Mouse (Mus musculus): ENCODE measurements at regions not wholly inside any gene's neighbourhood (a gene's known extent, or its start where the extent isn't known, plus 50 kb on each side); places are given as distances from the start of the nearest gene placed in this dataset.
A peak's percentile ranks its signal among the peaks of the same experiment; 100 is the strongest.

DNA sequence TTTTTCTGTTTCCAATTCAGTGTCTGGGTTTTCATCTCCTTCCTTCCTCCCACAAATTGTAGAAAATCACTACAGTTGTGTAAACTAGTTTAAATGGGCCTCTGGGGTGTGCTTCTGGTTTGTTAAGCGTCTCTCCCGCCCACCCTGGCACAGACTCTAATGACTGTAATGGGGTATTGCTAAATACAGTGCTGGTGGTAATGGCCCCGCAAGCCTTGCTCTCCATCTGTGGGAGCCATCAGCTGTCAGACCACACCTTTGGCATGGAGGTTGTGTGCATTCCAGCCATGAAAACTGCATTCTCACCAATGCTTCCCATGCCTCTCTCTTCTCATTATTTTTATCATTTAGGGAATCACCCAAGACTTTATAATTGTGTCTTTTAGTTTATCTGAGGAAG lies 91.0 kb upstream of the Ppm1h start:
- no peaks in the 10 kb centered on the region for H3K4me1 ChIP-seq (ENCODE audit: insufficient read depth, low read length)
- H3K36me3 ChIP-seq (ENCODE audit: insufficient read depth, low read length) = no peaks in the 10 kb centered on the region
- no peak for ATAC-seq (ENCODE audit: low FRiP score, low TSS enrichment)
- H3K27me3 ChIP-seq (ENCODE audit: insufficient read depth, low read length) = no peaks in the 10 kb centered on the region
- no peak overlapping the region for H3K9ac ChIP-seq (replicated peaks; ENCODE audit: low read length)
- no peak overlapping the region for H3K27ac ChIP-seq (ENCODE audit: low read length)
- H3K4me3 ChIP-seq (ENCODE audit: low read length) = no peak overlapping the region
- no peaks in the 10 kb centered on the region for H3K9me3 ChIP-seq (ENCODE audit: low read length)
- no peak overlapping the region for H3K4me2 ChIP-seq (replicated peaks; ENCODE audit: low read depth, low read length)
- WGBS = 80% methylated on average over 3 of the region's 3 CpGs

- Histone ChIP-seq H3K4me1 (ENCODE audit: insufficient read depth, low read length) (no peaks in the 10 kb centered on the region), H3K9ac (replicated peaks; ENCODE audit: low read length) (no peak overlapping the region), H3K27ac (ENCODE audit: low read length) (no peak overlapping the region), H3K9me3 (ENCODE audit: low read length) (no peaks in the 10 kb centered on the region), H3K36me3 (ENCODE audit: insufficient read depth, low read length) (no peaks in the 10 kb centered on the region), H3K4me3 (ENCODE audit: low read length) (no peak overlapping the region), H3K4me2 (replicated peaks; ENCODE audit: low read depth, low read length) (no peak overlapping the region), H3K27me3 (ENCODE audit: insufficient read depth, low read length) (no peaks in the 10 kb centered on the region)
- 81% methylated on average over 2 of the region's 2 CpGs for WGBS
- ATAC-seq (ENCODE audit: low FRiP score, low TSS enrichment) = no peak
These were observed 79.1 kb upstream of the Ppm1h start for GRCm38 (mm10) chr10:122599511-122599910.

- Histone ChIP-seq H3K27me3 (ENCODE audit: insufficient read depth, low read length) (no peaks in the 10 kb centered on the region), H3K4me3 (ENCODE audit: low read length) (no peak overlapping the region), H3K4me1 (ENCODE audit: insufficient read depth, low read length) (no peaks in the 10 kb centered on the region), H3K9ac (replicated peaks; ENCODE audit: low read length) (no peak overlapping the region), H3K27ac (ENCODE audit: low read length) (no peak overlapping the region), H3K9me3 (ENCODE audit: low read length) (no peaks in the 10 kb centered on the region), H3K4me2 (replicated peaks; ENCODE audit: low read depth, low read length) (no peak overlapping the region), H3K36me3 (ENCODE audit: insufficient read depth, low read length) (no peaks in the 10 kb centered on the region)
- 58% methylated on average over 6 of the region's 6 CpGs for WGBS
- ATAC-seq (ENCODE audit: low FRiP score, low TSS enrichment) = no peak
These were observed 76.2 kb upstream of the Ppm1h start for GRCm38 (mm10) chr10:122602394-122602793.

GRCm38 (mm10) chr10:122603960-122604359 lies 74.6 kb upstream of the Ppm1h start:
- no peak overlapping the region for H3K4me2 ChIP-seq (replicated peaks; ENCODE audit: low read depth, low read length)
- H3K9ac ChIP-seq (replicated peaks; ENCODE audit: low read length) = no peak overlapping the region
- no peaks in the 10 kb centered on the region for H3K27me3 ChIP-seq (ENCODE audit: insufficient read depth, low read length)
- H3K4me1 ChIP-seq (ENCODE audit: insufficient read depth, low read length) = no peaks in the 10 kb centered on the region
- no peak overlapping the region for H3K27ac ChIP-seq (ENCODE audit: low read length)
- no peaks in the 10 kb centered on the region for H3K36me3 ChIP-seq (ENCODE audit: insufficient read depth, low read length)
- peaks cover 2% of the 10 kb centered on the region; the same call in 1 of the 2 replicates for H3K9me3 ChIP-seq (ENCODE audit: low read length)
- 83% methylated on average over 1 of the region's 1 CpGs for WGBS
- ATAC-seq (ENCODE audit: low FRiP score, low TSS enrichment) = no peak
- no peak overlapping the region for H3K4me3 ChIP-seq (ENCODE audit: low read length)

DNA sequence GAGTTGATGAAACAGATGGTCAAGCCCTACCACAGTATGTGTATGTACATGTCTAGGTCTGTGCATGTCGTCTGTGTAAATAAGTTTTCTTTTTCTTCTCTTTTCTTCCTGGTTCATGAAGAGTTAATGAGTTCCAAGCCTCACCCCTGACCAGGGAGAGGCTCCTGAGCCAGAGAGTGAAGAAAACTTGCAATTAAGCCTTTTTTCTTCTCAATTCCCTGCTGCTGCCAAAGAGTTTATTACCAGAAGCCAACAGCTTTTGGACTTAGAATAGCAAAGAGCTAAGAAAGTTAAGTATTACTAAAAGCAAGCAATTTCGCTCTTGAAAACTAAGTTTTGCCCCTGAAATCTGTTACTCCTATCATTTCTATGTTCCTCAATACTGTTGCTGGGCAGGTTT lies 65.3 kb upstream of the Ppm1h start:
- Histone ChIP-seq H3K27me3 (ENCODE audit: insufficient read depth, low read length) (no peaks in the 10 kb centered on the region), H3K4me1 (ENCODE audit: insufficient read depth, low read length) (peaks cover 31% of the 10 kb centered on the region), H3K27ac (ENCODE audit: low read length) (peak overlapping the region; percentile 73), H3K36me3 (ENCODE audit: insufficient read depth, low read length) (0 out of 2 replicates have a peak, but pooled peaks cover 2% of the 10 kb centered on the region), H3K9me3 (ENCODE audit: low read length) (peaks cover 4% of the 10 kb centered on the region; the same call in 1 of the 2 replicates), H3K9ac (replicated peaks; ENCODE audit: low read length) (no peak overlapping the region), H3K4me2 (replicated peaks; ENCODE audit: low read depth, low read length) (no peak overlapping the region), H3K4me3 (ENCODE audit: low read length) (no peak overlapping the region)
- no peak for ATAC-seq (ENCODE audit: low FRiP score, low TSS enrichment)
- 50% methylated on average over 2 of the region's 2 CpGs for WGBS

DNA sequence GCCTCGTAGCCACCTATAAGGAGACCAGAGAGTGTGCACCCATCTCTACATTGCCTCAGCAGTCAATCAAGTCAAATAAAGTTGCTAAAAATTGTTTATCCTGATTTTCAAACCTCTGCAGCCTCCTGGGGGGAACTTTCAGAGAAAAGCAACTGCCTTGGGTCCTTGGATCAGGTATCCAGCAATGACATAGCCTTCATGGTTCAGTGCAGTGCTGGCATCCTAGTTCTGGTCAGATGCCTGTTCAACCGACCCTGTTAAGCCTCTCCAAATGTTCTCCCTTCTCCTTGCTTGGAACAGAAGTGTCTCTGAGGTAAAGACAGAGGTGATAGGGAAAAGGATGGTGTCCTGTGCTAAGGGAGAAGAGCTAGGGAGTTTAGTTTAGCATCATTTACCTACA lies 64.7 kb upstream of the Ppm1h start:
- peaks cover 3% of the 10 kb centered on the region; the same call in 1 of the 2 replicates for H3K9me3 ChIP-seq (ENCODE audit: low read length)
- no peak overlapping the region for H3K4me2 ChIP-seq (replicated peaks; ENCODE audit: low read depth, low read length)
- ATAC-seq (ENCODE audit: low FRiP score, low TSS enrichment) = peak; percentile 89
- 0 out of 2 replicates have a peak, but pooled peaks cover 2% of the 10 kb centered on the region for H3K36me3 ChIP-seq (ENCODE audit: insufficient read depth, low read length)
- WGBS = 41% methylated on average over 2 of the region's 2 CpGs
- no peaks in the 10 kb centered on the region for H3K27me3 ChIP-seq (ENCODE audit: insufficient read depth, low read length)
- H3K4me1 ChIP-seq (ENCODE audit: insufficient read depth, low read length) = peaks cover 37% of the 10 kb centered on the region
- no peak overlapping the region for H3K4me3 ChIP-seq (ENCODE audit: low read length)
- peak overlapping the region; percentile 73 for H3K27ac ChIP-seq (ENCODE audit: low read length)
- H3K9ac ChIP-seq (replicated peaks; ENCODE audit: low read length) = 0 out of 2 replicates have a peak overlapping the region, but pooled peaks have one; percentile 4

DNA sequence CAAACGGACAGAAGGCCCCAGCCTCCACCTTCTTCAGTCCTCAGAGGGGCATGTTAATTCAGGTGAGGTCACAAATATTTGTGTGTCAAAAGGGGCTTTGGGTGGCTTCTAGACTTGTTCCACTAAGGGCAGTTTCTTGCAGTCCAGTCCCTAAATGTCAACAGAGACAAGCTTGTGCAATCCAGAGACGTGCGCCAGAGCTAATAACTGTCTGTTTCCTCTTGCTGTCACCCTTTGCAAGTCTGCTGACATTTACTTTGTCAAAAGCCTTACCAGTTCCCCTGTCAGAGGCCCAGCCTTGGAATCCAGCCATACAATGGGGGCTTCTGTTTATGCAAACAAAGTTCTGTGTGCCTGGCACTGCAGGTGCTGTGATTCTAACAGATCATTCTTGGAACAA lies 63.8 kb upstream of the Ppm1h start:
- 56% methylated on average over 3 of the region's 3 CpGs for WGBS
- ATAC-seq (ENCODE audit: low FRiP score, low TSS enrichment) = no peak

DNA sequence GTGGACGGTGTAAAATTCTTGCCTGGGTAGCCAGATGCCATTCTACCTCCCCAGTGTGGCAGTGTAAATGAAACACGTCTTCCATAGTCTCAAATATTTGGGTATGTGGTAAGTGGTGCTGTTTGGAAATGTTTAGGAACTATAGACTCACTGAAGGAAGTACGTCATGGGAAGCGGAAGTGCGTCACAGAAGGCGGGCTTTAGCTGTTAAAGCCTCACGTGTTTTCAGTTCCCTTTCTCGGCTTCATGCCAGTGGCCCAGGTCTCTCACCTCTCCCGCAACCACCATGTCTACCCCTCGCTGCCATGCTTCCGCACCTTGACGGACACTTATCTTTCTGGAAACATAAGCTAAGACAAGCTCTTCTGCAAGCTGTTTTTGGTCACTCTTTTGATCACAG lies 62.9 kb upstream of the Ppm1h start:
- Histone ChIP-seq H3K9ac (replicated peaks; ENCODE audit: low read length) (no peak overlapping the region), H3K36me3 (ENCODE audit: insufficient read depth, low read length) (no peaks in the 10 kb centered on the region), H3K4me3 (ENCODE audit: low read length) (no peak overlapping the region), H3K27ac (ENCODE audit: low read length) (no peak overlapping the region), H3K4me1 (ENCODE audit: insufficient read depth, low read length) (peaks cover 55% of the 10 kb centered on the region), H3K9me3 (ENCODE audit: low read length) (no peaks in the 10 kb centered on the region), H3K4me2 (replicated peaks; ENCODE audit: low read depth, low read length) (no peak overlapping the region), H3K27me3 (ENCODE audit: insufficient read depth, low read length) (no peaks in the 10 kb centered on the region)
- no peak for ATAC-seq (ENCODE audit: low FRiP score, low TSS enrichment)
- WGBS = 93% methylated on average over 12 of the region's 12 CpGs

More for the DNA sequence above, 63.8 kb upstream of the Ppm1h start:
- no peak overlapping the region for H3K9ac ChIP-seq (replicated peaks; ENCODE audit: low read length)
- no peaks in the 10 kb centered on the region for H3K9me3 ChIP-seq (ENCODE audit: low read length)
- peaks cover 45% of the 10 kb centered on the region for H3K4me1 ChIP-seq (ENCODE audit: insufficient read depth, low read length)
- peak overlapping the region; percentile 73 for H3K27ac ChIP-seq (ENCODE audit: low read length)
- H3K36me3 ChIP-seq (ENCODE audit: insufficient read depth, low read length) = 0 out of 2 replicates have a peak, but pooled peaks cover 2% of the 10 kb centered on the region
- H3K4me2 ChIP-seq (replicated peaks; ENCODE audit: low read depth, low read length) = no peak overlapping the region
- H3K27me3 ChIP-seq (ENCODE audit: insufficient read depth, low read length) = no peaks in the 10 kb centered on the region
- no peak overlapping the region for H3K4me3 ChIP-seq (ENCODE audit: low read length)

DNA sequence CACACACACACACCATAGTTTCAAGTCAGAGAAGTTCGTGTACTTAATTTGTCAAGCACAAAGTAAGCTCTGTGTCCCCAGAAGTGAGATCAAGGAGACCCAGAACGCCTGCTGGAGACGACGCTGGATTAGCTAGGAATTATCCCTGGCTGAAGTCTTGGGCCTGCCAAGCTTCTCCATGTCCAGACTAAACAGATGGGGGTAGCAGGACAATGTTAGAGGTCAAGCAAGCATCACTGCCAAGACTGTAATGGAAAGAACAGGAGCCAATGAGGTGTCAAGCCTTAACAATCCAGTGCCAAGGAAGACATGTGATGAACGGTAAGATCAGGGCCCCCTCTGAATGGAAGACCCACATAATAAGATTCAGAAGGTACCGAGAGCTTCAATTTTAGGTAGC lies 62.2 kb upstream of the Ppm1h start:
- Histone ChIP-seq H3K9me3 (ENCODE audit: low read length) (no peaks in the 10 kb centered on the region), H3K4me1 (ENCODE audit: insufficient read depth, low read length) (peaks cover 59% of the 10 kb centered on the region), H3K27ac (ENCODE audit: low read length) (no peak overlapping the region), H3K4me3 (ENCODE audit: low read length) (no peak overlapping the region), H3K27me3 (ENCODE audit: insufficient read depth, low read length) (no peaks in the 10 kb centered on the region), H3K9ac (replicated peaks; ENCODE audit: low read length) (no peak overlapping the region), H3K4me2 (replicated peaks; ENCODE audit: low read depth, low read length) (no peak overlapping the region), H3K36me3 (ENCODE audit: insufficient read depth, low read length) (no peaks in the 10 kb centered on the region)
- WGBS = 75% methylated on average over 6 of the region's 6 CpGs
- ATAC-seq (ENCODE audit: low FRiP score, low TSS enrichment) = no peak

DNA sequence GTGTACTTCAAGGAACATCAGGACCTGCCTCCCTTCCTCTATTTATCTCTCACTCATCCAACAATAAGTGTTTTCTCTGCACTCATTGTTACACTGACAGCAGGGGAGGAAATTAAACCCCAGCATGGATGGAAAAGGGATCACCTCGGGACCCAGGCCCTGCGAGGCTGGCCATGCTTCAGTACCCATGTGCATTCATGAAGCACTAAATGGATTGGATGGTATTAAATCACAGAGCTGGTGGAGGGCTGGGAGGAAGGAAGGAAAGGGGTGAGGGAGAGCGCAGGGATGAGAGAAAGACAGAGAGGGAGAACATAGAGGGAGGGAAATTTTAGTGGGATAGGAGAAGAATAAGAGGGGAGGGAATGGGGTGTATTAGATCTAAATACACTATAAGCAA lies 59.7 kb upstream of the Ppm1h start:
- peak; percentile 85 for ATAC-seq (ENCODE audit: low FRiP score, low TSS enrichment)
- Histone ChIP-seq H3K27ac (ENCODE audit: low read length) (peak overlapping the region; percentile 74), H3K4me1 (ENCODE audit: insufficient read depth, low read length) (peaks cover 50% of the 10 kb centered on the region), H3K4me3 (ENCODE audit: low read length) (no peak overlapping the region), H3K27me3 (ENCODE audit: insufficient read depth, low read length) (no peaks in the 10 kb centered on the region), H3K4me2 (replicated peaks; ENCODE audit: low read depth, low read length) (no peak overlapping the region), H3K36me3 (ENCODE audit: insufficient read depth, low read length) (no peaks in the 10 kb centered on the region), H3K9ac (replicated peaks; ENCODE audit: low read length) (no peak overlapping the region), H3K9me3 (ENCODE audit: low read length) (0 out of 2 replicates have a peak, but pooled peaks cover 4% of the 10 kb centered on the region)
- WGBS = 18% methylated on average over 3 of the region's 3 CpGs

Measured in kidney, embryonic 16.5 days (tissue).